Mouse (Mus musculus) bone marrow macrophage, adult 2 months (primary cell): Measurements from ENCODE around the gene Pgc. TPM values are rescaled to one million over a fixed set of nuclear protein-coding genes. Genes with fewer than 3 reads are reported as not detected.

Experiments
- H3K27ac ChIP-seq: 2 replicates; pipeline ENCODE4 v1.5.1; 2012; ENCODE audit warnings: low read depth, low read length; ENCODE audit not compliant: insufficient read depth
- H3K4me1 ChIP-seq: 2 replicates; pipeline ENCODE4 v1.6.1; 2012; ENCODE audit warnings: low read length; ENCODE audit not compliant: control insufficient read depth, insufficient read depth
- H3K4me3 ChIP-seq: 2 replicates; pipeline ENCODE4 v1.5.1; 2012; ENCODE audit warnings: mild to moderate bottlenecking, low read length, moderate library complexity; ENCODE audit not compliant: insufficient read depth
- CTCF ChIP-seq: IDR thresholded peaks from 2 replicates; pipeline ENCODE4 v1.5.1; 2012; ENCODE audit warnings: low read depth, mild to moderate bottlenecking, low read length, moderate library complexity
- POLR2A ChIP-seq: IDR thresholded peaks from 2 replicates; pipeline ENCODE4 v1.6.1; 2012; ENCODE audit warnings: mild to moderate bottlenecking, low read depth, low read length, borderline replicate concordance
- polyA plus RNA-seq: library from polyadenylated mRNA; stranded (reverse); fragments of >200 nt; gene quantifications from 2 replicates; pipeline ENCODE4 v1.2.4, GENCODE M21; 2012; ENCODE audit not compliant: missing spikeins, insufficient read depth, insufficient read length

The Pgc gene
- polyA plus RNA-seq: not detected in 2 replicates

- no peak within 1 kb of the TSS for H3K4me3 ChIP-seq
- no peak within 1 kb of the TSS for H3K27ac ChIP-seq
- no peak for TF ChIP-seq POLR2A
- no peaks in the 10 kb centered on the region for H3K4me1 ChIP-seq
Measured at GRCm38 (mm10) chr17:47726566-47726965, at the start of gene Pgc. TSS of gene Pgc (plus strand) at chr17:47726842.

- no peak overlapping the region for H3K27ac ChIP-seq
- TF ChIP-seq CTCF (no peak), POLR2A (no peak)
Measured at GRCm38 (mm10) chr17:47678238-47678637, 48.4 kb upstream of the Pgc start.

GRCm38 (mm10) chr17:47678702-47679101 lies 47.9 kb upstream of the Pgc start:
- peaks cover 9% of the 10 kb centered on the region for H3K4me1 ChIP-seq
- no peak overlapping the region for H3K27ac ChIP-seq
- H3K4me3 ChIP-seq: no peak overlapping the region
- TF ChIP-seq POLR2A (no peak), CTCF (no peak)

More at GRCm38 (mm10) chr17:47678238-47678637, 48.4 kb upstream of the Pgc start:
- peaks cover 9% of the 10 kb centered on the region for H3K4me1 ChIP-seq
- no peak overlapping the region for H3K4me3 ChIP-seq

GRCm38 (mm10) chr17:47682836-47683235 lies 43.8 kb upstream of the Pgc start:
- peaks cover 4% of the 10 kb centered on the region for H3K4me1 ChIP-seq
- no peak overlapping the region for H3K27ac ChIP-seq
- TF ChIP-seq CTCF (no peak), POLR2A (no peak)
- no peak overlapping the region for H3K4me3 ChIP-seq

GRCm38 (mm10) chr17:47687409-47688343 lies 39.0 kb upstream of the Pgc start:
- Histone ChIP-seq H3K27ac (peak overlapping the region; percentile 61), H3K4me3 (peak overlapping the region; percentile 77), H3K4me1 (peaks cover 12% of the 10 kb centered on the region)
- no peak for TF ChIP-seq POLR2A
- TF ChIP-seq CTCF: no peak

GRCm38 (mm10) chr17:47688344-47688607 lies 38.4 kb upstream of the Pgc start, which contains the start of gene Tomm6:
TSS of gene Tomm6 (minus strand) at chr17:47688386.
- peak within 1 kb of the TSS; percentile 77 for H3K4me3 ChIP-seq
- TF ChIP-seq CTCF: no peak
- TF ChIP-seq POLR2A: no peak
- H3K4me1 ChIP-seq: peaks cover 14% of the 10 kb centered on the region
- peak within 1 kb of the TSS; percentile 61 for H3K27ac ChIP-seq

GRCm38 (mm10) chr17:47688608-47689575 lies 37.8 kb upstream of the Pgc start, which contains the start of gene Frs3:
TSS of gene Frs3 (plus strand) at chr17:47689030.
- peak within 1 kb of the TSS; percentile 61; the same call in 1 of the 2 replicates for H3K27ac ChIP-seq
- peaks cover 17% of the 10 kb centered on the region for H3K4me1 ChIP-seq
- H3K4me3 ChIP-seq: peak within 1 kb of the TSS; percentile 77
- TF ChIP-seq CTCF (no peak), POLR2A (no peak)

- no peak overlapping the region for H3K4me3 ChIP-seq
- H3K27ac ChIP-seq: no peak overlapping the region
- no peak for TF ChIP-seq CTCF
- no peak for TF ChIP-seq POLR2A
- H3K4me1 ChIP-seq: peaks cover 19% of the 10 kb centered on the region
Measured at GRCm38 (mm10) chr17:47689894-47690293, 36.7 kb upstream of the Pgc start.

GRCm38 (mm10) chr17:47691650-47692049 lies 35.0 kb upstream of the Pgc start:
- Histone ChIP-seq H3K4me3 (no peak overlapping the region), H3K27ac (no peak overlapping the region), H3K4me1 (peaks cover 22% of the 10 kb centered on the region)
- TF ChIP-seq CTCF (no peak), POLR2A (no peak)
